Mouse (Mus musculus) megakaryocyte, adult 5-6 weeks (primary cell): ENCODE results near the gene Eapp. TPM values are rescaled to one million over a fixed set of nuclear protein-coding genes. Genes with fewer than 3 reads are reported as not detected.
"Not testable (repeated sequence)": the region's sequence is repeated elsewhere in the genome, so short reads cannot be mapped to it uniquely, and the experiment has no call there.

ENCODE experiments used
- ATAC-seq: 2 replicates; pipeline ENCODE4 v1.8.0; 2016; ENCODE audit warnings: mild to moderate bottlenecking, inconsistent platforms; ENCODE audit not compliant: poor library complexity, severe bottlenecking
- total RNA-seq, 2 experiments: library from RNA; stranded (forward) in 1 of 2; stranded (reverse) in 1 of 2; fragments of 153-499, 151-499 nt in 1 of 2; fragments of 221-1000, 200-1000 nt in 1 of 2; gene quantifications; 2 replicates each; pipeline versions ENCODE4 v1.2.3 to v1.2.4; 2015 to 2017

Eapp gene
- total RNA-seq, 2 experiments from 2014 or later, result 48.6 to 86.9 TPM

DNA sequence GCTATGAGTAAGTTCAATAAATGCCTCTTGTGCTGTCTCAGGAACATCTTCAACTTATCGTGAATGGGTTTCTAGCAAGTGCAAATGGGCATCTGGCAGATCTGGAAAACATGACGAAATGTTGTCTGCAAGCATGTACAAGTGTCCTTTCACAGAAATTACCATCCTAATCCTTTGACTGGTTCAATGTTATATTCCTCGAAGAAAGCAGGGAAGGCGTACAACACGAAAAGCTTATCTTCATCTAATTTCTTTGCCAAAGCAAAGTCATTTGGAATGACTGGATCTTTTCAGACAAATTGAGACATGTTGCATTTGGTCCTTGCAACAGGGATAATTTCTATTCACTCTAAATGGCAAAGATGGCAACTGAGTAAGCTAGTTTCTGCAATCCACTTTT lies 6.6 kb downstream of the Eapp start:
- ATAC-seq, result no peak

DNA sequence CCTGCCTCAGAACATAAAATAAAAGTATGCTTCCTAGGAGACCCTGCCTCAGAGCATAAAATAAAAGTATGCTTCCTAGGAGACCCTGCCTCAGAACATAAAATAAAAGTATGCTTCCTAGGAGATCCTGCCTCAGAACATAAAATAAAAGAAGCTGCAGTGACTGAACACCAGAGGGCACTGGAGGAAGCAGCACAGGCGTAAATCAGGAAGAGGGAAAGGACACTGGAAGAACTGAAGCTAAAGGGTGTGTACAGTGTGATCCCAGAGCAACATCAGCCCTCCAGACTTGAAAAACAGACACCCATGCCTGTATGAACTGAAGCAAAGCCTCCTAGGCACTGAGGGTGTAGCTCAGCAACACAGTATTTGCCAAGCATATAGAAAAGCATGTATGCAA lies 12.5 kb downstream of the Eapp start:
- ATAC-seq, result peak; percentile 76

DNA sequence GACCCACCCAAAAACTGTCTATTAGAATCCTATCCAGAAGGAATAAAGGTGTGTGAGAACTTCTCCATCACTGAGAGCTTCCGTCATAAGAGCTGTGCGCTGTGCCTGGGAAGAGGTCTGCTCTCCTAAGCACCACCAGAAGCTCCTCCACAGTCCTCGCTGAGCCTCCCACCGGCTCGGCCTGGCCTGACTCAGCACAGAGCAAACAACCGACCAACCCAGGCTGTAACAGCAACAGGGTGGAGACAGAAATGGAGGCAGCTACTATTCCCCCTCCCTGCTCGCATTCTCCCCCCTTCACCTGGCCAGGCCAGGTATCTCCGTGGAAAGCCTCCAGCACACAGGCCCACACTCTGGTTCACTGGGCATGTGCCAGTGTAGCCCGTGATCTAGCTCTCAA lies 19.0 kb downstream of the Eapp start:
- no peak for ATAC-seq

DNA sequence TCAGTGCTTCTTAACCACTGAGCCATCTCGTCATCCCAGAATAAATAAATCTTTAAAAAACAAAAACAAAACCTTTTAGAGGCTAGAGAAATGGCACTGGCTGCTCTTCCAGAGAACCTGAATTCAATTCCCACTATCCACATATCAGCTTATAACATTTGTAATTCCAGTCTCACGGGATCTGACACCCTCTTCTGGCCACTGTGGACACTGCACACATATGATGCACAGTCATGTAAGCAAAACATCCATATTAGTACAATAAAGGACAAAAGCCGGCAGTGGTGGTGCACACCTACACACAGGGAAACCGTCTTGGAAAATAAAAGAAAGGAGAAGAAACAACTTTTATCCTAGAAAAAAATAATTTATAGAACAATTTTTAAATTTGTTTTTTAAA lies 20.3 kb downstream of the Eapp start:
- ATAC-seq, result no peak

DNA sequence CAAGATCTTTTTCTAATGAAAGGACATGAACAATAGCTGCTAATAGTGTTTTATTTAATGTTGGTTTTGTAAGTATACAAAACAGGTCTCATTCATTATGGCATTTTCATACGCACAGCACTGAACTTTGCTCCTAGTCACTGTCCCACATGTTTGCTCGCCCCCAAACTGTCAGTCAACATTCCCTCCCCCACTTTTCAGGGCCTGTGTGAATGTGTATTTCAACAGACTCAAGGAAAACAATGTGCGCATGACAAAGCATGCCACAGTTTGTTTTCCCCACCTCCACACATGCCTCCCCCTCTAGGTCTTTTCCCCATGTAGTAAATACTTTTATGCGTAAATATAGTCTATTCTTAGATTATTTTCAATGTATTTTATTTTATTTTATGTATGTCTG lies 24.4 kb downstream of the Eapp start:
- ATAC-seq, result no peak

DNA sequence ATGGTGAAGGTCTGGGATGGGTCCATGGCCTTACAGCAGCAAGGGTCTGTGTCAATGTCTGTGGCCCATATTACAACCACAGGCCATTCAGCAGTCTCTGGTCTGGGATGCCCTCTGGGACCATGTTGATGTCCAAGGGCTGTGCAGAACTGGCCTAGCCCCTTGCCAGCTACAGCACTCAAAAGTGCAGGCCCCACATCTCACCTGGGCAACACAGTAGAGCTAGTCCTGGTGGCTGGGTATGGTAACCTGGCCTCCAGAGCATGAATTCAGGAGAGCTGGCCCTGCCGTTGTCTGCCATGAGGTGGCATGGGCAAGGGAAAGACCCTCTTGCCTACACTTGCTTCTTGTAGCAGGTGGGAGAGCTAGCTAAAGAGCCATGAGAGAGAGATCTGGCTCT lies 27.6 kb downstream of the Eapp start:
- no peak for ATAC-seq

DNA sequence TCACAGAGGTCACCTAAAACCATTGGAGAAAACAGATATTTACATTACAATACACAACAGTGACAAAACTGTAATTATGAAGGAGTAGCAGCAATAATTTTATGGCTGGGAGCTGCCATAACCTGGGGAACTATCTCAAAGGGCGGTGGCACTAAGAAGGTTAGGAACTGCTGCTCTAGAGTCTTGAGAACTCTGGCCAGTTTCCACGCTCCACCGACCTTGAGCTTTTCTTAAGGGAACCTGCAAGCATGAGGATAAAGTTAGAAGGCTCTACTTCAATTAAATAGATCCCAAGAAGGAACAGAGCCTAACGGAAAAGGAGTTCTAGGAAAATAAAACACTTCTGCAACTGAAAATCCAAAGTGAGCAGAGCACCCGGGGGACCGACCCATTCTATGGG lies 30.2 kb downstream of the Eapp start:
- no peak for ATAC-seq

DNA sequence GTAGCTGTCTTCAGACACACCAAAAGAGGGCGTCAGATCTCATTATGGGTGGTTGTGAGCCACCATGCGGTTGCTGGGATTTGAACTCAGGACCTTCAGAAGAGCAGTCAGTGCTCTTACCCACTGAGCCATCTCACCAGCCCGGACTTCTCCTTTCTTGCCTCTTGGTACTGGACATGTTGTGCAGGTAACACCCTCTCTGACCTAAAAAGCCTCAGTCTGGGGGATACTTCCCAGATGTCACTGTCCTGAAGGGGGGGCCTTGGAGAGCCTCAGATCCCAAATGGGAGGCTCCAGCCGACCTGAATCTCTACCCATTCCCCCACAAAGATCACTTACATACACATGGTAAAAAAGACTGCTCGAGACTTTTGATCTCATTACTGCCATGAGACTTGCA lies 34.2 kb downstream of the Eapp start:
- ATAC-seq, result not testable (repeated sequence)

DNA sequence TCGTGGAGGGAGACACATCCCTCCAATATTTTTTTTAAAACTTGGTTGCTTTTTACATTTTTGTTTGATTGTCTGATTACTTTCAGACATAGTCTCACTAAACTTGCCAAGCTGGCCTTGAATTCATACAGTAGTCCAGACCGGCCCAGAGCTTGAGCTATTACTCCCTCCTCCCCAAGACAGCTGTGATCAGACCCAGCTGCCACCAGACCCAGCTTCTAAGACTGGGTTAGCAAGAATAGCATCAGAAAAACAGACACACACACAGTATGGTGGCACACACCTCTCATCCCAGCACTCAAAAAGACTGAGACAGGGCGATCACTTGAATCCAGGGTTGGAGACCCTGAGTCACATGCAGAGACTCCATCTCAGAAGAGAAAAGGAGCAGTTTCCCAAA lies 35.8 kb downstream of the Eapp start:
- ATAC-seq, result no peak

DNA sequence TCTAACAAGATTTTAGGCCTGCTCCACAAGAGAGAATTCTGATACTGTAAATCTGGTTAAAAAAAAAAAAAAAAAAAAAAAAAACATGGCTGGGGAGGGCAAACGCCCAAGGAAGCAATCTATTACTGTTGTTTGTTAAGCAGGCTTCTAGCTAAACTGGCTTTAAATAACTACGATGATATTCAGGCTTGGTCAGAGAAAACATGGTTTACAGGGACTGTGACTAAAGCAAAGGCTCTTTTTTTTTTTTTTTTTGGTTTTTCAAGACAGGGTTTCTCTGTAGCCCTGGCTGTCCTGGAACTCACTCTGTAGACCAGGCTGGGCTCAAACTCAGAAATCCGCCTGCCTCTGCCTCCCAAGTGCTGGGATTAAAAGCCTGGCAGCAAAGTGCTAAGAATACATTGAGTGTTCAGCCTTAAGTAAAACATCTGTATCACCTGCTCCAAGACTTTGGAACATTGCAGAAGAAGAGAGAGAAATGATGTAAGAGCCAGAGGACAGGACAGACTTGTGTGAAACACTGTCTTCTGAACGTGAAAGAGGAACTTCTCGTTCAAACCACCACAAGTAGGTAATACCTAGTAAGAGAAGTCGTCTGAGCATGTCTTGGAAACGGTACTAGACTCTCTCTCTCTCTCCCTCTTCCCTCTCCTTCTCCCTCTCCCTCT lies 37.1 kb downstream of the Eapp start:
- ATAC-seq, result peak; percentile 43

DNA sequence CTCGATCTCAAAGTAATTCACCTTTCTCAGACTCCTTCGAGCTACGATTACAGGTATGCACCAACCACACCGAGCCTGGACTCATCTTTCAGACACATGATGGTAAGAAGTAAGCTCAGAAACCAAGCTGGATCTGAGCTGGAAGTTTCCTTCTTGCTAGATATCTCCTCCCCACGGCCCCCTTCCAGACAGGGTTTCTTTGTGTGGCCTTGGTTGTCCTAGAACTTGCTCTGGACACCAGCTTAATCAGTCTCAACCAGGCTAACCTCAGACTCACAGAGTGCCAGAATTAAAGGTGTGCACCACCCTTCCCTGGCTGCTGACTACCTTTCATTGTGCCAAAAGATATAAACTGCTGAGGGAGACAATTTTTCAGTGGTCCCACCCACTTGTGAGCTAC lies 37.7 kb downstream of the Eapp start:
- no peak for ATAC-seq

DNA sequence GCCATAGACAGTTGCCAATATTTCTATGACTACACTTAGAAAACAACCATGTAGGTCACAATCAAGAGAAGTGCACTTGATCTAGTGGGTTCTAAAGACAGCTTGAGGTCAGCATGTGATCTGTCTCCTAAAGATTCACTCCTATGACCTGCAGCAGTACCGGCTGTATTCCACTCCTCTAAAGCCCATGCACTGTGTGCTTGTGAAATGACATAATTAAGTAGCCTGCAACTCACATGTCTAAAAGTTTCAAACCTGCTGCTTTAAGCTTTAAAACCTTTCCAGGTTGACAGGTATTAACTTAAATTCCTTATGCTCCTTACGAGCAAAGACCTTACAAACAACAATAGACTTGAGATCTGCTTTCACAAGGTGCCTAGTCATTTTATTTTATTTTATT lies 38.5 kb downstream of the Eapp start:
- ATAC-seq, result no peak

DNA sequence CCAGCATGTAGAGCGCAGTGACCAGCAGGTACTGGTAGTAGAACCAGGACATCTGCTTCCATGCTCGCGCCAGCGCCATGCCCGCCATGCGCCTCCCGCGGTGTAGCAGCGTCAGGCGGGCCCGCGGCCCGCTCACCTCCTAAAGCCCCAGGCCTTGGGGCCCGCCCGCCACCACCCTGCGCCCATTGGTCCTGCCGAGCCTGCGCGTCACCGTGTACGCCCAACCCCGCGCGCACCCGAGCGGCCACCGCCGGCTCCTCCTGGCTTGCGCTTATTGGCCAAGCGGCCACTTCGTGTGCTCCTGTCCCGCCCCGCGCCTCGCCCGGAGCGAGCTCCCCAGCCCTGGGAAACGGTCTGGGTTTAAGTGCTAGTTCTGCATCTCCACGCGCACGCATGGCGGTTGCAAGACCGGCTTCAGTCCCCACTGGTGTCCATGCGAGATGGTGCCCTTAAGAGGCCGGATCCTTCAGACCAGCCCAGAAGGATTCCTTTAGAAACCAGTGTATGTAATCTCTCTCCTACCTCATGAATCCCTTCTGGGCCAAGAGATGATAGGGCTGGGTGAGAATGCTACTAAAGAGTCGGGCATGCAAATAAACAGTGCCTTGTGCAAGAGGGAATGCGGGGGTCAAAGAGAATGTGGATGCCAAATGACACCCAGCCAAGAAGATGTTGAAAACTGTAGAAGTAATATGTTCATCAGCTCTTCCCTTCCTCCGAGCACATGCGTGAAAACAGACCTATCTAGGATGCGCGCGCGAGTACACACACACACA lies 39.1 kb downstream of the Eapp start, which contains the start of gene Sptssa:
Gene Sptssa, minus strand, starts transcription at position 178 of the 776 bp plus-strand sequence.
- peak; percentile 93 for ATAC-seq

DNA sequence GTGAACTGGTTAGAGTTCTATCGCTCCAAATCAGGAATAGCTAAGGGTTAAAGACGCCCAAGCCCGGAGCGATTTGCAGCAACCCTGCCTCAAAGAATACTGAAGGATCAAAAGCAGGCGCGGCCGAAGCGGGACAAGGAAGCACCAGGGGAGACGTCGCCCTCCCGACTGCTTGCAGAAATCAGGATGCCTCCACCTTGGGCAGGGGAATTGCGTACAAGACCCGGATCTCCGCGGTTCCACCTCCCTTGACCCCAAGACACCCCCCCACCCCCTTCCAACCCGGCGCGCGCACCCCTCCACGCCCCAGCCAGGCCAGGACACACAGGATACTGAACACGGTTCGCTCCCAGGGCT lies 39.7 kb downstream of the Eapp start:
- no peak; the same call in 1 of the 2 replicates for ATAC-seq

DNA sequence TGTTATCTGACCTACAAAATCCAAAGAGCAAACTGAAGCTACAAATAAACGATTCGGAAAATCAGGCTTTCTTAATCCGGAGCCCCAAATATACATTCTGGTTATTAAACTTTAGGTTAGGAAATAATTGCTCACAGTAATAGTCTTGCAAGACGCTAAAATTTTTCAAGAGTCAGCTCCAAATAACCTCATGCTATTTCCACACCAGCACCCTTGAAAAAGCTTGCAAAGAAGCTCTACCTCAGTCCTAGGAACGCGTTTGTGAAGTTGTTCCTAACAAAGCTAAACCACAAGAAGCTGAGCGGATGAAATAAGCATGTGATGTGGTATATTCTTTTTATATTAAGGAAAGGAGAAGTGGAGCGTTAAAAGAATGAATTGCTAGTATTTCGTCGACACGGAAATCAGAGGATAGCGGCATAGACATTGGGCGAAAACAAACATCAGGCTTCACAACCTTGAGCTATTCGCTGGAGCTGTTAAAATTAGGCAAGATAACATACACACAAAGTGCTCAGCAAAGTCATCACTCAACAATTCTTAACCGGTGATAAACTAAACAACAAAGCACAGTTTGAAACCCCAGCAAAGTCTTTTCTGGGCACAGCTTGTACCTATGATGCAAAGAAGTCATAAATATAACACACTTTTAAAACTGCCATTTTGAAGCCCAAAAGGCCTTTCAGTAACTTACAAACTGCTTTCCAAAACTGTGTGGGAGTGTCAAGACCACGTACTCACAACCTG lies 40.2 kb downstream of the Eapp start:
- no peak for ATAC-seq

DNA sequence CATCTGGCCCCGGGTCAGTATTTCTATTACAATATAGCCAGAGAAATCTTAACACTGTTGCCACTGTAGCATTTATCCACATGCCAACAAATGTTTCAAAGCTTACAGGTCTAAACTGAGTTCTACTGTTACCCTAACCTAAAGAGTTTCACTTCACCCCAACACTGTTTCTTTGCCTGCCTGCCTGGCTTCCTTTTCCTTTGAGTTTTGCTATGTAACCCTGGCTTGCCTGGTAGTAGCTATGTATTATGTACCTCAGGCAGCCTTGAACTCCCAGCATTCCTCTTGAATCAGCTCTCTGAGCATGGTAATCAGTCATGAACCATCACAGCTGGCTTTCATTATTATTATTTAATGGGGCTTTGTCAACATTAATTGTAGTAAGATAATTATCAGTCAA lies 41.0 kb downstream of the Eapp start:
- ATAC-seq, result no peak

DNA sequence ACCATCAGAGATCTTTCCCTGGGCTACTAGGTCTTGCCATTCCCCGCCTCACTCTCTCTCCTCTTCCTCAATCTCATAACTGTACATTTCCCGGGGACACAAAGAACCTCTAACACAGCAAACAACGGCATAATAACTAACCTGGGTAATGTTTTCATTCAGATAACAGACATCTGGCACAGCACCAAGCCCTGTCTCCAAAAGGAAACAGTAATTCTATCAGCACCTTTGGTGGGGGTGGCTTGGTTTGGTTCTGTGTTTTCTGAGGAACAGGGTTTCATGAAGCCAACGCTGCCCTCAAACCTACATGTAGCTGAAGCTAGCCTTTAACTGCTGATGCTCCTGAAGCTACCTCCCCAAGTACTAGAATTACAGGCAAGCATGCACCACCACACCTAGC lies 41.6 kb downstream of the Eapp start:
- ATAC-seq, result no peak

DNA sequence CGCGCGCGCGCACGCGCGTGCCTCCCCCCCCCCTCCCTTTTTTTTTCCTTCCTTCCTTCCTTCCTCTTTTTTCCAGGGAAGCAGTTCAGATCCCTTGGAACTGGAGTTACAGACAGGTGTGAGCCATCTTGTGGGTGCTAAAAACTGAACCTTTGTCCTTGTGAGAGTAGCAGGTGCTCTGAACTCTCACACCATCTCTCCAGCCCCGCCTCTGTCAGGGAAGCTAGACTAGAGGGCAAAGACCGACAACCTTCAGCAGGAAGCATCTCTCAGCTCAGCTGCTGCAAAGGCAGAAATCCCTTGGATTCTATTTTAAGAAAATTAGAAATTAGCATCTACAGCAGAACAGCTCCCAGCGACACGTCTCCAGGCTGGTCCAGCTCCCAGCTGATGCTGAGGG lies 43.4 kb downstream of the Eapp start:
- ATAC-seq, result no peak

DNA sequence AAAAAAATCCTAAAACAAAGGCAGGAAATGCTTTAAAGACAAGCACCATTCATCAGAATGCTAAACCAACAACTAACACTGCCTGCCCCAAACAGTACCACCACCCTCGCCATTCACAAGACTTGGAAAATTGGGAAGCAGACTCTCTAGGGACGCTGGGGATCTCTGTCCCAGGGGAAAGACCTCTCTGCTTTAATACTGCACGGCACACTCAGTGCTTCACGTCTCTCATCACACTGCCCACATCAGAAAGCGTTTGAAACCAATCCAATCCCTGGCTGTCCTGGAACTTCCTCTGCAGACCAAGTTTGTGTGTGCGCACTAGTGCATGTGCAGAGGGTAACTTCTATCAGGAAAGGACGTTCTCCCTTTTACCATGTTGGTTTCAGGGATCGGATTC lies 43.9 kb downstream of the Eapp start:
- no peak for ATAC-seq

DNA sequence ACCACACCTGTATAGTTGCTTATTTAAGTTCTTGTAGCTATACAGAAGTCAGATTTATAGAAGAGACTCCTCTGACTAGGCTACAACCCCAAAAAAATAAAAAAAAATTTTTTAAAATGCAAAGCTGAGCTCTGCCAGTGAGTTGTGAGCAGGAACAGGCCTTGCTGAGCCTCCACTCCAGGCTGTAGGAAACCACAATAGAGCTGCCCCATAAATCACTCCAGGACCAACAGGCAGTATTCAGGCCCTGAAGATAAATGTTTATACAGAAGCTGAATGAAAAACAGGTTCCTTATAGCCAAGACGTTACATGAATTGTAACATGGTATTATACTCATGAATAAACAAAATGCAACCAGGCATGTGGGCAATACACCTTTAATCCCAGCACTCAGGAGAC lies 44.5 kb downstream of the Eapp start:
- ATAC-seq, result no peak

DNA sequence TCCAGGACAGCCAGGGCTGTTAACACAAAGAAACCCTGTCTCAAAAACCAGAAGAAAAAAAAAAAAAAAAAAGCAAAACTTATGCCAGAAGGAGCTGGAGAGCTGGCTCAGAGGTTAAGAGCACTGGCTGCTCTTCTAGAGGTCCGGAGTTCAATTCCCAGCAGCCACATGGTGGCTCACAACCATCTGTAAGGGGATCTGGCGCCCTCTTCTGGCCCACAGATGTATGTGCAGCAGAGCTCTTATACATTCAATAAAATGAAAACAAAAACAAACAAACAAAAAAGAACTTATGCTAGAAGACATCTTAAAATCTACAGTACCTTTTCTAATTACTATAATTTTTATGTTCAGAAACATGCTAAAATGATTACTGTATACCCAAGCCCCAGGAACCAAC lies 50.8 kb downstream of the Eapp start:
- no peak for ATAC-seq

DNA sequence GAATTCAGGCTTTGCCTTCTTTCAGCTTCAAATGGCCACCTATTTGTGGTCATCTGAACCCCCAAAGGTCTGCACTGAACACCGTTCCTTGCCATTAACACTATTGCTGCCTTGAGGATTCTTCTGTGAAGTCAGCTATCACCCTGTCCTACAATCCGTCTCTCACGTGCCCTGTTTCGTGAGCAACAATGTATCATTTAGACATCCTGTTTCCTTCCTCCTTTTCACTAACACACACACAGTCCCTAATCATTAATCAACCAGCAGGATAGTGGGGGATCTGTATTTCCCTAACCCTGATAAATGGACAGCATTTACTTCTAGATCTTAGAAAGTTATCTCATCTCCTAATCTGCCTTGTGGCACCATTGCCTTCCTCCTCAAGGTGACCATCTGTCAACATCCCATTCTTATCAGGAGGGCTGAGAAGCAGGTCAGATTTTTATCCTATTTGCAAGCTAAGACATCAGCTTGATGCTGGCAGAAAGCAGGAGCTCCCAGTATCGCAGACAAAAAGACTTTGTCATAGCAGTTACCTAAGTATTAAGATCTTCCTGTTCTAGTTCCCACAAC lies 52.3 kb downstream of the Eapp start:
- peak; percentile 51 for ATAC-seq
